Mouse (Mus musculus) thymus, adult 2 months (tissue): ENCODE measurements around the gene Nat8. TPM values are rescaled to one million over a fixed set of nuclear protein-coding genes. Genes with fewer than 3 reads are reported as not detected.

ENCODE experiments used
- DNase-seq: peaks from one replicate; pipeline ENCODE4 v3.0.0; 2021
- H3K27ac ChIP-seq: fragments of 200-500 bp; 2 replicates; pipeline ENCODE4 v1.5.1; 2012; ENCODE audit warnings: low read length, control low read depth; ENCODE audit not compliant: control insufficient read depth, insufficient read depth
- H3K27me3 ChIP-seq: fragments of 200-500 bp; 2 replicates; pipeline ENCODE4 v1.6.1; 2012; ENCODE audit warnings: mild to moderate bottlenecking, low read length, moderate library complexity, mixed read lengths; ENCODE audit not compliant: control insufficient read depth, insufficient read depth
- H3K36me3 ChIP-seq: fragments of 200-500 bp; 2 replicates; pipeline ENCODE4 v1.6.1; 2012; ENCODE audit warnings: mild to moderate bottlenecking, low read length, moderate library complexity; ENCODE audit not compliant: control insufficient read depth, insufficient read depth
- H3K4me1 ChIP-seq: fragments of 200-500 bp; replicated peaks from 2 replicates; pipeline ENCODE4 v1.6.1; 2012; ENCODE audit warnings: low read length; ENCODE audit not compliant: control insufficient read depth, insufficient read depth
- H3K4me3 ChIP-seq: fragments of 200-500 bp; 2 replicates; pipeline ENCODE4 v1.5.1; 2012; ENCODE audit warnings: mild to moderate bottlenecking, low read length, control low read depth, moderate library complexity; ENCODE audit not compliant: control insufficient read depth, insufficient read depth
- CTCF ChIP-seq: fragments of 200-500 bp; IDR thresholded peaks from 2 replicates; pipeline ENCODE4 v1.5.1; 2012; ENCODE audit warnings: mild to moderate bottlenecking, control low read depth, low read length, moderate library complexity, borderline replicate concordance; ENCODE audit not compliant: control insufficient read depth, poor library complexity, insufficient read depth; ENCODE audit errors: extremely low read depth
- POLR2A ChIP-seq: fragments of 200-500 bp; IDR thresholded peaks from 2 replicates; pipeline ENCODE4 v1.6.1; 2012; ENCODE audit warnings: mild to moderate bottlenecking, low read length, control low read depth, moderate library complexity; ENCODE audit not compliant: control insufficient read depth, poor library complexity, insufficient read depth; ENCODE audit errors: extremely low read depth
- WGBS: fragments of 180-500 bp; shearing (Covaris S2); methylation state at CpG from one replicate; pipeline ENCODE4 v1.1.7; 2018; 5-methylcytosine and 5-hydroxymethylcytosine counted together
- polyA plus RNA-seq: library from polyadenylated mRNA; depleted of rRNA; stranded (reverse); fragments of >200 nt; gene quantifications from 2 replicates; pipeline ENCODE4 v1.2.3, GENCODE M21; 2012

The Nat8 gene
- polyA plus RNA-seq, 1 experiment, result 0.35 TPM

DNA sequence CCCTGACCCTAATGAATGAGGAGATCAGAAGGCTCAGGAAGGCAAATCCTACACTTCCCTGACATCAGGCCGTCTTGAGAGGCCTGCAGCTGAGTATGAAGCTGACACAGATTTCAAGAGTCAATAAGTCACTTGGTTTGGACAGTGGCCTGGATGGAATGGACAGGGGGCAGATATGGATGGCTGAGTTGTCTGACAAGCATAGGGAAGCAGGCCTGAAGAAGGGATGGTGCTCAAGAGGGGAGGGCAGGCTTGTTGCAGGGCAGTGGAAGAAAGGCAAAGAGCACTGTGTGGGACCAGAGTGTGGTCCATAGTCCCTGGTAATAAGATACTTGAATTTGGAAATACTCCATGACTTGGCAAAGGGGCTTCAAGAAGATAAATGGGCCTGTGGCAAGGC is 2.4 kb downstream of the Nat8 start:
- Histone ChIP-seq H3K36me3 (no peaks in the 10 kb centered on the region), H3K27ac (no peak overlapping the region), H3K27me3 (no peaks in the 10 kb centered on the region), H3K4me1 (no peaks in the 10 kb centered on the region), H3K4me3 (no peak overlapping the region)
- no peak for TF ChIP-seq CTCF
- TF ChIP-seq POLR2A, result no peak
- DNase-seq, result no peak
- WGBS, result 86% methylated on average over 1 of the region's 1 CpGs

- 88% methylated on average over 2 of the region's 2 CpGs for WGBS
- H3K4me3 ChIP-seq, result no peak overlapping the region
- no peaks in the 10 kb centered on the region for H3K4me1 ChIP-seq
- no peaks in the 10 kb centered on the region for H3K36me3 ChIP-seq
- no peaks in the 10 kb centered on the region for H3K27me3 ChIP-seq
- no peak overlapping the region for H3K27ac ChIP-seq
- TF ChIP-seq POLR2A (no peak), CTCF (no peak)
- DNase-seq, result no peak
Measured at GRCm38 (mm10) chr6:85825886-85826285, 6.0 kb downstream of the Nat8 start.

DNA sequence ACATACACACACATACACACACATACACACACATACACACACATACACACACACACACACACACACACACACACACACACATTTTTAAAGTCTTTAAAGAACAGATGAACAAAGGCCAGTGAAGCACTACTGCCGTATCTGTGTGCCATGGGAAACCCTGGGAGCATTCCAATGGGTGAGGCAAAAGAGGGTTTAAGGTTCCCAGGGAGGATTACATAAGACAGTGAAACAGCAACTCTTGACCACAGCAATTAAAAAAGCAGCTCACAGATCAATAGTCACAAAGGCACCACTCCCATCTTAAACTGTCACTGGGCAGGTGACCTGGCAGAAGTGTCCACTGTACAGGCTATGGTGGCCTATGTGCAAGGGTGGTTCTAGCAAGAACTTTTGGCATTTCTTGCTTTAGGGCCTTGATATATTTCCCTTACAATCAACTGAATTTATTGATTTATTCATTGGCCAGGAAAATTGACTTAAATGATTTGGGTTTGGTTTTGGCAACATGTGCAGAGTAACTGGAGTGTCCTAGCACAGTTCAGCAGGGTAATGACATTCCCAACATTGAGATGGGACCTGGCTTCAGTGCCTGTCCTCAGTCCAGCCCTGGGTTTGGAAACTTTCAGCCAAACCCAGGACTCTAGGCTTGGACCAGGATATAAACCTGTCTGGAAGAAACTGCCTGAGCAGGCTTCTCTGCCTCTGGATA is 8.3 kb downstream of the Nat8 start:
- no peaks in the 10 kb centered on the region for H3K36me3 ChIP-seq
- WGBS, result 92% methylated on average over 1 of the region's 1 CpGs
- no peaks in the 10 kb centered on the region for H3K27me3 ChIP-seq
- DNase-seq, result no peak
- H3K4me1 ChIP-seq, result no peaks in the 10 kb centered on the region
- no peak overlapping the region for H3K27ac ChIP-seq
- TF ChIP-seq CTCF, result no peak
- no peak for TF ChIP-seq POLR2A
- no peak overlapping the region for H3K4me3 ChIP-seq

DNA sequence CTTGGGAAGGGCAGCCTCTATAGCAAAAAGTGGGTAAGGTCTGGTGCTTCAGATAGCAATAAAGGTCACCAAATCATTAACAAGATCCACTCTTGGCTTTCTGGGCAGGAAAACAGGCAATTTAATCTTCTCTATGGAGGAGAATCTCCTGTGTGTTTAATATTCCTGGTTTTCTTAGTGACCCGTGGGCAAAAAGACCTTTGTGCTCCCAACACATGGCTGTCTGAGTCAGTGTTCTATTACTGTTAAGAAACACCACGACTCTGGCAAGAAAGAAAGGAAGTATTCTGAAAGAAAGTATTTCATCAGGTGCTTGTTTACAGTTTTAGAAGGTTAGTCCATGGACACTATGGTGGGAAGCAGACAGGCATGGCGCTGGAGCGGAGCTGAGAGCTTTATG is 9.6 kb downstream of the Nat8 start:
- WGBS, result 89% methylated on average over 4 of the region's 4 CpGs
- H3K4me3 ChIP-seq, result no peak overlapping the region
- no peak overlapping the region for H3K27ac ChIP-seq
- H3K36me3 ChIP-seq, result no peaks in the 10 kb centered on the region
- TF ChIP-seq CTCF (no peak), POLR2A (no peak)
- DNase-seq, result no peak
- H3K4me1 ChIP-seq, result no peaks in the 10 kb centered on the region
- H3K27me3 ChIP-seq, result no peaks in the 10 kb centered on the region

- H3K27ac ChIP-seq, result no peak within 1 kb of the TSS
Measured at GRCm38 (mm10) chr6:85820837-85821236, 11.0 kb downstream of the Nat8 start, which contains the start of the genes Nat8f6 and Nat8f5. TSS of gene Nat8f6 (minus strand) at chr6:85820954. TSS of gene Nat8f5 (minus strand) at chr6:85820972.

GRCm38 (mm10) chr6:85818338-85818737 is 13.5 kb downstream of the Nat8 start:
- DNase-seq, result no peak
- no peak overlapping the region for H3K4me3 ChIP-seq
- H3K36me3 ChIP-seq, result no peaks in the 10 kb centered on the region
- H3K27me3 ChIP-seq, result no peaks in the 10 kb centered on the region
- H3K4me1 ChIP-seq, result no peaks in the 10 kb centered on the region
- WGBS, result 71% methylated on average over 1 of the region's 1 CpGs
- TF ChIP-seq CTCF, result no peak
- TF ChIP-seq POLR2A, result no peak
- no peak overlapping the region for H3K27ac ChIP-seq

More at GRCm38 (mm10) chr6:85820837-85821236, 11.0 kb downstream of the Nat8 start, which contains the start of the genes Nat8f6 and Nat8f5:
- H3K27me3 ChIP-seq, result no peaks in the 10 kb centered on the region
- no peak within 1 kb of the TSS for H3K4me3 ChIP-seq
- H3K36me3 ChIP-seq, result no peaks in the 10 kb centered on the region
- no peaks in the 10 kb centered on the region for H3K4me1 ChIP-seq
- WGBS, result 91% methylated on average over 5 of the region's 5 CpGs
- DNase-seq, result no peak
- TF ChIP-seq CTCF (no peak), POLR2A (no peak)
